Mouse (Mus musculus) intestine, postnatal 0 days (tissue): ENCODE measurements at regions not wholly inside any gene's neighbourhood (a gene's known extent, or its start where the extent isn't known, plus 50 kb on each side); places are given as distances from the start of the nearest gene placed in this dataset.

Experiments
- ATAC-seq: fragments of 200-750 bp; cut with Nextera tagmentation; 2 replicates; pipeline ENCODE4 v1.8.0; 2017; ENCODE audit warnings: mild to moderate bottlenecking, moderate TSS enrichment, moderate library complexity
- H3K27ac ChIP-seq: fragments of 300-500 bp; sonication (generic); 2 replicates; pipeline ENCODE4 v1.5.1; 2014; ENCODE audit warnings: mild to moderate bottlenecking, low read depth, low read length, moderate library complexity
- H3K27me3 ChIP-seq: fragments of 300-500 bp; sonication (generic); replicated peaks from 2 replicates; pipeline ENCODE4 v1.6.1; 2014; ENCODE audit warnings: low read length, mixed read lengths; ENCODE audit not compliant: control insufficient read depth, insufficient read depth
- H3K36me3 ChIP-seq: fragments of 300-500 bp; sonication (generic); 2 replicates; pipeline ENCODE4 v1.6.1; 2014; ENCODE audit warnings: mild to moderate bottlenecking, moderate library complexity; ENCODE audit not compliant: control insufficient read depth, insufficient read depth
- H3K4me1 ChIP-seq: fragments of 300-500 bp; sonication (generic); replicated peaks from 2 replicates; pipeline ENCODE4 v1.6.1; 2014; ENCODE audit warnings: antibody characterized with exemption, low read length, mixed read lengths; ENCODE audit not compliant: control insufficient read depth, insufficient read depth
- H3K4me2 ChIP-seq: fragments of 300-500 bp; sonication (generic); replicated peaks from 2 replicates; pipeline ENCODE4 v1.6.1; 2014; ENCODE audit warnings: low read depth, mild to moderate bottlenecking, moderate library complexity
- H3K4me3 ChIP-seq: fragments of 300-500 bp; sonication (generic); 2 replicates; pipeline ENCODE4 v1.5.1; 2014; ENCODE audit warnings: low read depth, low read length
- H3K9ac ChIP-seq: fragments of 300-500 bp; sonication (generic); 2 replicates; pipeline ENCODE4 v1.6.1; 2014; ENCODE audit warnings: mild to moderate bottlenecking, low read depth, low read length
- H3K9me3 ChIP-seq: fragments of 300-500 bp; sonication (generic); 2 replicates; pipeline ENCODE4 v1.6.1; 2016; ENCODE audit warnings: mixed run types; ENCODE audit not compliant: control insufficient read depth
- CTCF ChIP-seq: sonication (generic); IDR thresholded peaks from 2 replicates; pipeline ENCODE4 v1.5.1; 2016; ENCODE audit warnings: low read depth, mild to moderate bottlenecking, control low read depth, antibody characterized with exemption, moderate library complexity
- WGBS: fragments of 180-500 bp; shearing (Covaris S2); extraction: QIAGEN DNeasy Blood & Tissue Kit; methylation state at CpG from one replicate; pipeline ENCODE4 v1.1.7; 2014; 5-methylcytosine and 5-hydroxymethylcytosine counted together

DNA sequence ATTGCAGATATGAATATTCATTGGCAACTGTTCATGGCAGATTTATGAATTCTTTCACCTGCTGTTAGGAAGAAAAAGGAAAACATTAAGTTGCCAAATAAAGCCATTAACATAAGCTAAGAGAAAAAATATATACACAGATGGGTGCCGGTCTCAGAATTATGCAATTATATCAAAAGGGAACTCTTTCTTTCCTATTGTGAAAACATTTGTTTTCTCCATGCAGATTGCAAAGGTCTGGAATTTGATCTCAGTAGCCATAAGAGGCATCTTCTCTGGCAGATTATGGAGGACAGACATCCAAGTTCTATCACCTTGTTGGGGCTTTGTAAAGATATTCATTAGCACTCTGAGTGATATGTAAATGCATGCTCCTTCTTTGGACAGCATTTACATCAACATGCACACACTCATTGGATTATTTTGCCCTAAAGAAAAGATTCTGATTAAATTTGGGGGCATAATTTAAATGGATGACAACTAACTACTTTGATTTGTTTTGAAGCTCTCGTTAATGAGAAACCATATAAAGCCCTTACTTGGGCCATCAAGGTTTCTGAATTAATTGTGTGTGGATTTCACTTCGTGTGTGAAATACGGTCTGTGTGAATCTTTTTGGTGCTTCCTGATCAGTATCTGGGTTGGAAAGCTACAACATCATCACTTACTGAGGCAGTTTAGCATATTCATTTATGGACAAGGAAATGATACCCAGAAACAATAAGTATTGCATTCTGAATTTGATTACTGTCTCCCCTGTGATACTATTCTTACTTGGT lies 171.2 kb upstream of the Robo2 start:
- no peak overlapping the region for H3K4me3 ChIP-seq
- no peak overlapping the region for H3K9ac ChIP-seq
- no peak for TF ChIP-seq CTCF
- no peak overlapping the region for H3K27ac ChIP-seq
- no peaks in the 10 kb centered on the region for H3K4me1 ChIP-seq
- no peaks in the 10 kb centered on the region for H3K9me3 ChIP-seq
- no peaks in the 10 kb centered on the region for H3K36me3 ChIP-seq
- ATAC-seq, result no peak
- WGBS, result 89% methylated on average over 4 of the region's 4 CpGs
- H3K4me2 ChIP-seq, result no peak overlapping the region
- no peaks in the 10 kb centered on the region for H3K27me3 ChIP-seq

DNA sequence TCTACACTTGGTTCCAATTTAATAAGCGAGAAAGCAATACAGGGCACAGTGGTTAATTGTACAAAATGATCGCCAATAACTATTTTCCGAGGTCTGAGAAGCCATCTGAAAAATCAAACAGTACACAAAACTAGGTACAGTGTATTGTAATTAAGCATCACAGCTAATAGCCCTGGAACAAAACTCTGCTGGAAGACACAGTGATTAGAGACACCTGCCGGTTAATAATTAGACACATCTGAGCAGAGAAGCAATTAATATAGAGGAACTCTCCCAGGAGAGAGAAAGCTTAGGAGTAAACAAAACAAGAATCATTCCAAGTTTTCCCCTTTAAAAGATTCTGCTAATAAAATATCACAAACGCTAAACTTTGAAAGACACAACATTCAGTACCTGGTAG lies 136.7 kb upstream of the Robo2 start:
- WGBS, result 61% methylated on average over 5 of the region's 5 CpGs
- no peak overlapping the region for H3K4me3 ChIP-seq
- no peaks in the 10 kb centered on the region for H3K4me1 ChIP-seq
- no peak overlapping the region for H3K4me2 ChIP-seq
- TF ChIP-seq CTCF, result no peak
- H3K27ac ChIP-seq, result no peak overlapping the region
- no peaks in the 10 kb centered on the region for H3K36me3 ChIP-seq
- H3K27me3 ChIP-seq, result no peaks in the 10 kb centered on the region
- H3K9ac ChIP-seq, result no peak overlapping the region
- ATAC-seq, result no peak
- no peaks in the 10 kb centered on the region for H3K9me3 ChIP-seq

DNA sequence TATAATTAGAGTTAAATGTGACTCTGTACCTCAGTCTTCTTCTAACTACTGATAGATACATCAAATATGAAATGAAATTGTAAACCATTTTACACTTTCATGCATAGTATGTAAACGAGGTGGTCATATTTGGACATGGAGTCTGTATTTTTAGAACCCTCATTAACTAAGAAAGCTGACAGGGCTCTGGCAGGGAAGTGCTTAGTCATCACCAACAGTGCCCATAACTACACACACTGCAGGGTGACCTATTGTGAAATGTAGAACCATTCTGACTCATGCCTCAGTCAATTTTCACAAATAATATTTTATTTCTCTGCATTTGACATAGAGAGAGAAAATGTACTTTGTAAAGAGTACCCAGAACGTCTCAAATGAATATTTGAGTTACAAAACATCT lies 118.9 kb upstream of the Robo2 start:
- Histone ChIP-seq H3K27me3 (no peaks in the 10 kb centered on the region), H3K9ac (no peak overlapping the region), H3K4me3 (no peak overlapping the region), H3K9me3 (no peaks in the 10 kb centered on the region), H3K36me3 (no peaks in the 10 kb centered on the region), H3K4me1 (no peaks in the 10 kb centered on the region), H3K27ac (no peak overlapping the region), H3K4me2 (no peak overlapping the region)
- no peak for TF ChIP-seq CTCF
- no peak for ATAC-seq
- 59% methylated on average over 2 of the region's 2 CpGs for WGBS

DNA sequence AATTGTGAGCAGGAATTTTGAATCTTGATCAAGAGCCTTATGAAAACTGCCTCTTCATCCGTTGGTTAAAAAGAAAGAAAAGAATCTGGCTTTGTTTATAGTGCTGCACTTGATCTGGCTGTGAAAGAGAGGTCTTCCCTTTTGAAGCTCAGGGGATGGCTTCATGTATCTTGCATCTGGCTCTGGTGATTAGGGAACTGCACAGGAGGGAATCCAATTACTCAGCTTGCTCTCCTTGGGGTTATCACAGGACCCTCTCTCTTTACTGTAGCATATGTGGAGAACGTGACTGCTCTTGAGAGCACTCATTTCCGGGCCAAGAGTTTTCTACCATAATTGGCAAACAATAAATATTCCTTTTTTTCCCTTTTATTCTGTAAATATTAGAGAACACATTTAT lies 116.6 kb upstream of the Robo2 start:
- WGBS, result 51% methylated on average over 3 of the region's 3 CpGs
- Histone ChIP-seq H3K4me3 (no peak overlapping the region), H3K27ac (no peak overlapping the region), H3K9ac (no peak overlapping the region), H3K36me3 (no peaks in the 10 kb centered on the region), H3K4me1 (no peaks in the 10 kb centered on the region), H3K9me3 (no peaks in the 10 kb centered on the region), H3K27me3 (no peaks in the 10 kb centered on the region), H3K4me2 (no peak overlapping the region)
- no peak for ATAC-seq
- TF ChIP-seq CTCF, result no peak

DNA sequence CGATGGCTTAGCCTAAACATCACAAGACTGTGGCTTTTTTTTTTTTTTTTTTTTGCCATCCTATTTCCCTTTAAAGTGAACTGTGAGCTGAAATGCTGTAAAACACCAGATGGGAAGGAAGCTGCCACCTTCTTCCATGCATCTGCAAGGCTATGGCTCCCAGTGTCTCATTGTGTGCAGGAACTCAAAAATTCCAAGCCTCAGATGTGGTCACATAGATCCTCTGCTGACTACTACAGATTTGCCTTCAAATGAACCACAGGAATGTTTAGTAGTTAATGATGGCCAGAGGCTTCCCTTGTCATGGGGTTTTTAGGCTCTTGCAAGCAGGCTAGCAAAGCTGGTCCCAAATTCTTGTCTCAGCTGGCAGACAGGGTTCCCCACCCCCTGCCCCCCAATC lies 114.9 kb upstream of the Robo2 start:
- Histone ChIP-seq H3K27me3 (no peaks in the 10 kb centered on the region), H3K36me3 (no peaks in the 10 kb centered on the region), H3K4me3 (no peak overlapping the region), H3K4me1 (no peaks in the 10 kb centered on the region), H3K9me3 (no peaks in the 10 kb centered on the region), H3K27ac (no peak overlapping the region), H3K9ac (no peak overlapping the region), H3K4me2 (no peak overlapping the region)
- no peak for ATAC-seq
- no peak for TF ChIP-seq CTCF
- 39% methylated on average over 1 of the region's 1 CpGs for WGBS

DNA sequence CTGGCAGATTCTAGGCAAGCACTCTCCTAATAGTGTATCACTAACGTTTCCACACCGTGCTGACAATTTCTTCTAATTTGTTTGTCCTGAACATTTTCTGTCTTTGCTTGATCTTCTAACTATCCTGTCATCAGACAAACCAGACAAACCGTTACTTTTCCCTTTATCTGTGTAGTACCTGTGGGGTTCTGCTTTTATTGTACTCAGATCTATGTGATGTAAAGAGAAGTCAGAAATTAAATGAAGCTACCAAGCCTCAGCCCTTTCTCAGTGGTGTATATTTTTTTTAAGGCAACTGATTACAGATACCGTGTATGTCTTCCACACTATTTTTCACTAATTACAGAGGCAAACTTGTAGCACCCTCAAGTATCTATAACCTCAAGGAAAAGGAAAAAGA lies 108.9 kb upstream of the Robo2 start:
- no peak for ATAC-seq
- H3K27me3 ChIP-seq, result no peaks in the 10 kb centered on the region
- 76% methylated on average over 4 of the region's 4 CpGs for WGBS
- no peak for TF ChIP-seq CTCF
- H3K9ac ChIP-seq, result no peak overlapping the region
- no peak overlapping the region for H3K27ac ChIP-seq
- no peaks in the 10 kb centered on the region for H3K4me1 ChIP-seq
- H3K9me3 ChIP-seq, result no peaks in the 10 kb centered on the region
- no peak overlapping the region for H3K4me3 ChIP-seq
- no peak overlapping the region for H3K4me2 ChIP-seq
- H3K36me3 ChIP-seq, result no peaks in the 10 kb centered on the region

DNA sequence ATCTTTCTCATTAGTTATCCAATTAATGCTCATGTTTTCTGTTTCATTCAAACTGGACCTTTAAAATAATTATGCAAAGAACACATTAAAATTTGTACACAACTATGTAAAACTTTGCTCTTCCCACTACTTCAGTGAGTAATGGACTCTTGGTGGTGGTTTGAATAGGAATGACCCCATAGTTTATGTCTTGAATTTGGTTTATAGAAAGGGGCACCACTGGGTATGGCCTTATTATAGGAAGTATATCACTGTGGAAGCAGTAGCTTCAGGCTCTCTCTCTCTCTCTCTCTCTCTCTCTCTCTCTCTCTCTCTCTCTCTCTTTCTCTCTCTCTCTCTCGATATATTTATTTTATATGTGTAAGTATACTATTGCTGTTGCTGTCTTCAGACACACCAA lies 106.3 kb upstream of the Robo2 start:
- Histone ChIP-seq H3K27me3 (no peaks in the 10 kb centered on the region), H3K4me3 (no peak overlapping the region), H3K27ac (no peak overlapping the region), H3K9ac (no peak overlapping the region), H3K9me3 (no peaks in the 10 kb centered on the region), H3K4me2 (no peak overlapping the region), H3K4me1 (no peaks in the 10 kb centered on the region), H3K36me3 (no peaks in the 10 kb centered on the region)
- WGBS, result 93% methylated on average over 1 of the region's 1 CpGs
- no peak for TF ChIP-seq CTCF
- ATAC-seq, result no peak
